Mouse (Mus musculus): Measurements from ENCODE around the gene Irf2. TPM values are rescaled to one million over a fixed set of nuclear protein-coding genes. Genes with fewer than 3 reads are reported as not detected.

The Irf2 gene
- 23.2 and 24.7 TPM in 2 replicates for polyA plus RNA-seq (2014; fragmentation: Nextera tagmentation; extraction: Ambion mirVana)

DNA sequence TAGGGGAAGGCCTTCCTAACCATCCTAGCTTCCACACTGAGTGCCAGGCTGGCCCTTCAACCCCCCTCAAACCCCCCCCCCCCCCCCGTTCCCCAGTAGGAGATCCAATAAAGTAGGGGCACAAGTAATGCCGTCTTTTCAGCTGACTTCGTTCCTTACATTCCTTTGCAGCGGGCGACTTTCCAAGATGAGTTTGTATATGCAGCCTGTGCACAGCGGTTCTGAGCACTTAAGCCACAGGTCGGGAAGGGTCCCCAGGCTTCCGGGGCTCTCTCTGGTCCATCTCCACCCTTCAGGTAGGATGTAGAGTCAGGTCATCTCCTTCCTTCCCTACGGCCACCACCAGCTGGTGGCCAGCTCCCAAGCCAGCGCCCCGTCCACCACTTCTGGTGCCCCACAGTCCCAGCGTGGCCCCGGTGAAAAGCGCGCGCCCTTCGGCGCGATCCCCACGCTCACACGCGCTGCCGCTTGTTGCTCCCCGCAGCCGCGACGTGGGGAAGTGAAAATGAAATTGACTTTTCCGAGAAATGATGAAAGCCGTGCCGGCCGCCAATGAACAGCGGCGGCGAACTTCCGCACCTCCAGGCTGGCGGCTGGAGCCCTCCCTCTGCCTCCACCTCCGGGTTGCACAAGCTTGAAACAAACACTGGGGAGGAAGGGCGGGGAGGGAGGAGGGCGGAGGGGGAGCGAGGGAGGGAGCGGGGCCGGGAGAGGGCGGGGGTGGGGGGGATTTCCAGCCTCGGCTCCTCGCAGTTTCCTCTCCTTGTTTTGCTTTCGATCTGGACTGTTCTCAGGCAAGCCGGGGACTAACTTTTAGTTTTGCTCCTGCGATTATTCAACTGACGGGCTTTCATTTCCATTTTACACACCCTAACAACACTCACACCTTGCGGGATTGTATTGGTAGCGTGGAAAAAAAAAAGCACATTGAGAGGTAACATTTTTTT, at the start of gene Irf2:
TSS of gene Irf2 (plus strand) at position 730 of the 947 bp plus-strand sequence.
- under 1% methylated on average over 46 of the region's 51 CpGs for WGBS

DNA sequence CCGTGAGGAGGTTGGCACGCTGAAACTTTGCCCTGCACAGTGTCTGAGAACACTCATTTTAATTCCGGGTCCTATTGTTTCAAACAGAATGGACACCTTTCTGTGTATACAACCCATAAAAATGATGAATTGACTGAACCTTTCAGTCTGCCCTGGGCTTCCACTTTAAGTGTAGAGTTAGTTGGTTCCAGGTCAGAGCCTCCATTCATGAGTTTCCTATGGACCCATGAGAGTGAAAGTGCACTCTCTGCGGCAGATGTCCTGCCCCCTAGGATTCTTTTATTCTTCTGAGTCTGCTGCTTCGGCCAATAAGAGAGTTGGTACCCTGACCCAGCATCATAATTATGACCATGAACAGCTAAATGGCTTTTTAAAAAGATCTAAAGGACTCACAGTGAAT, 49.4 kb upstream of the Irf2 start:
- H3K4me1 ChIP-seq (ENCODE audit: control insufficient read depth, insufficient read depth, low read length): no peaks in the 10 kb centered on the region
- H3K4me2 ChIP-seq (replicated peaks; ENCODE audit: low read depth, low read length): no peak overlapping the region
- no peak for ATAC-seq (ENCODE audit: insufficient number of reproducible peaks, insufficient read depth, low FRiP score, low read depth)
- no peaks in the 10 kb centered on the region for H3K9me3 ChIP-seq (ENCODE audit: control insufficient read depth, low read depth, low read length)
- H3K36me3 ChIP-seq (ENCODE audit: control insufficient read depth, insufficient read depth, low read length): no peaks in the 10 kb centered on the region
- H3K4me3 ChIP-seq (ENCODE audit: low read depth, low read length): no peak overlapping the region
- H3K27me3 ChIP-seq (ENCODE audit: control insufficient read depth, insufficient read depth, low read length): no peaks in the 10 kb centered on the region
- H3K27ac ChIP-seq (ENCODE audit: low read length): no peak overlapping the region; the same call in 1 of the 2 replicates
- WGBS: 71% methylated on average over 5 of the region's 5 CpGs
- no peak overlapping the region for H3K9ac ChIP-seq (replicated peaks; ENCODE audit: low read depth, low read length)

More for the DNA sequence above, at the start of gene Irf2:
- Histone ChIP-seq H3K9ac (replicated peaks; ENCODE audit: low read depth, low read length) (peak within 1 kb of the TSS; percentile 98), H3K9me3 (ENCODE audit: control insufficient read depth, low read depth, low read length) (no peaks in the 10 kb centered on the region; the same call in 1 of the 2 replicates), H3K36me3 (ENCODE audit: control insufficient read depth, insufficient read depth, low read length) (no peaks in the 10 kb centered on the region), H3K27ac (ENCODE audit: low read length) (peak within 1 kb of the TSS; percentile 90), H3K27me3 (ENCODE audit: control insufficient read depth, insufficient read depth, low read length) (no peaks in the 10 kb centered on the region), H3K4me2 (replicated peaks; ENCODE audit: low read depth, low read length) (peak within 1 kb of the TSS; percentile 87), H3K4me1 (ENCODE audit: control insufficient read depth, insufficient read depth, low read length) (peaks cover 18% of the 10 kb centered on the region), H3K4me3 (ENCODE audit: low read depth, low read length) (peak within 1 kb of the TSS; percentile 94)
- peak; percentile 85 for ATAC-seq (ENCODE audit: insufficient number of reproducible peaks, insufficient read depth, low FRiP score, low read depth)

DNA sequence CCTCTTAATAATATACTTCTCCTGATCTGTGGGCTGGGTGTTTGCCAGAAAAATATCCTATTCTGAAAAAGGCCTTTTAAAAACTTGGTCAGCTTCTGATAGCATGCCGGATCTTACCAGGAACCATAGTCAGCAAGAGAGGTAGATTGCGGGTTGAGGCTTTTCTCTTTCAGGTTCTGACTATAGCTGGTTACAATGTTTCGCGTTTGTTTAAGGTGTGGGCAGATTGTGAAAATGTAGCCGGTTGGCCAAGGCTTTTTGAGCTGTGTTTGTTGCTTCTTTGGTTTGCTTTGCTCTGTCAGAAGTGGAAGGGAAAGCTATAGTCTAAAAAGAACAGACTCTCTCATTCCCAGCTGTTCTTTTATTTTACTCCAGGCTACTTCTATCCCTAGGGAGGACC, 49.0 kb upstream of the Irf2 start:
- Histone ChIP-seq H3K27ac (ENCODE audit: low read length) (peak overlapping the region; percentile 52; the same call in 1 of the 2 replicates), H3K36me3 (ENCODE audit: control insufficient read depth, insufficient read depth, low read length) (no peaks in the 10 kb centered on the region), H3K27me3 (ENCODE audit: control insufficient read depth, insufficient read depth, low read length) (no peaks in the 10 kb centered on the region), H3K9ac (replicated peaks; ENCODE audit: low read depth, low read length) (no peak overlapping the region), H3K4me2 (replicated peaks; ENCODE audit: low read depth, low read length) (no peak overlapping the region), H3K4me3 (ENCODE audit: low read depth, low read length) (no peak overlapping the region), H3K4me1 (ENCODE audit: control insufficient read depth, insufficient read depth, low read length) (no peaks in the 10 kb centered on the region), H3K9me3 (ENCODE audit: control insufficient read depth, low read depth, low read length) (no peaks in the 10 kb centered on the region)
- WGBS: 69% methylated on average over 5 of the region's 5 CpGs
- ATAC-seq (ENCODE audit: insufficient number of reproducible peaks, insufficient read depth, low FRiP score, low read depth): no peak

DNA sequence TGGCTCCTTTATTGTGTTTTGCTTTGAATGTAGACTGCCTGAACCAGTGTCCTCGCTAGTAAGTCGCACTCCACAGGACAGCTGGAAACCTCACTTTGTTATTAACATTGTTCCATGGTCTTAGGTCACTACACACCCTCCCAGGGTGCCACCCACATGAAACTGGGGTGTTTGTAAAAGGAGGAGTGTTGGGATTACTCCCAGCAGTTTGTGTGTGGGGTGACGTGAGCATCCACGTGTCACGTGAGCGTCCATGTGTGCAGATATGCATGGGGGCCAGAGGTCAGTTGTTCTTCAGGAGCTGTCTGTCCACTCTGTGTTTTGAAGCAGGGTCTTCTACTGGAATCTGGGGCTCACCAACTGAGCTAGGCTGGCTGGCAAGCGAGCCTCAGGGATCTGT, 48.2 kb upstream of the Irf2 start:
- Histone ChIP-seq H3K36me3 (ENCODE audit: control insufficient read depth, insufficient read depth, low read length) (no peaks in the 10 kb centered on the region), H3K9ac (replicated peaks; ENCODE audit: low read depth, low read length) (no peak overlapping the region), H3K27ac (ENCODE audit: low read length) (peak overlapping the region; percentile 39; the same call in 1 of the 2 replicates), H3K9me3 (ENCODE audit: control insufficient read depth, low read depth, low read length) (no peaks in the 10 kb centered on the region), H3K4me1 (ENCODE audit: control insufficient read depth, insufficient read depth, low read length) (no peaks in the 10 kb centered on the region), H3K27me3 (ENCODE audit: control insufficient read depth, insufficient read depth, low read length) (no peaks in the 10 kb centered on the region), H3K4me2 (replicated peaks; ENCODE audit: low read depth, low read length) (no peak overlapping the region), H3K4me3 (ENCODE audit: low read depth, low read length) (no peak overlapping the region)
- WGBS: 77% methylated on average over 7 of the region's 7 CpGs
- no peak for ATAC-seq (ENCODE audit: insufficient number of reproducible peaks, insufficient read depth, low FRiP score, low read depth)

DNA sequence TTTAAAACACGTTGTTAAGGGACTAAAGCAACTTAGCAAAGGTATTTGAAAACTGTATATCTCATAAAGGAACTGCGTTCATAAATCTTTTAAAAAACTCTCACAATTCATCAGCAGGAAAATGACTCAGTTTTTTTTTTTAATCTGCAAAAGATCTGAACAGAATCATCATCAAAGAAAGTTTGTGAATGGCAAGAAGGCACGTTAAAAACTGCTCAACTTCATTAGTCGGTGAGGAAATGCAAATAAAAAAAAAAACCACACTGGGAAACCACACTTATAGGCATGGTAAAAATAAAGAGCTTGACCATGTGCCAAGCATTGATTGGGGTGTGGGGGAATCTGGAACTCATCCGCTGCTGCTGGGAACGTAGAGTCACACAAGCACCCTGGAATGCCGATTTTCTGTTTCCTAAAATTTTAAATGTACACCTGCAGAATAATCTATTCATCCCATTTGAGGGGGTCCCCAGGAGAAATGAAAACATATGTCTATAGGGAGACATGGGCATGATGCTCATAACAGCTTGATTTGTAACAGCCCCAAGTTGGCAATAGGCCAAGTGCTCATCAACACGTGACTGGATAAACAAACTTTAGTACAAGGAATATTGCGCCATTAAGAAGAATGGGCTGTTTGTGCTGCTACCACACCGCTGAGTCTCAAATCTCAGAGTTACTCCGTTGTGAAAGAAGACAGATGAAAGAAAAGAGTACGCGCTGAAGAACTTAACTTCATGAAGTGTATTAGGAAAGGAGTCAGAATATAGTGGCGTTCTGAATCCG, 43.1 kb upstream of the Irf2 start:
- H3K4me1 ChIP-seq (ENCODE audit: control insufficient read depth, insufficient read depth, low read length): no peaks in the 10 kb centered on the region
- no peak overlapping the region for H3K4me2 ChIP-seq (replicated peaks; ENCODE audit: low read depth, low read length)
- ATAC-seq (ENCODE audit: insufficient number of reproducible peaks, insufficient read depth, low FRiP score, low read depth): no peak
- H3K9ac ChIP-seq (replicated peaks; ENCODE audit: low read depth, low read length): no peak overlapping the region
- no peaks in the 10 kb centered on the region for H3K36me3 ChIP-seq (ENCODE audit: control insufficient read depth, insufficient read depth, low read length)
- H3K9me3 ChIP-seq (ENCODE audit: control insufficient read depth, low read depth, low read length): no peaks in the 10 kb centered on the region
- H3K4me3 ChIP-seq (ENCODE audit: low read depth, low read length): no peak overlapping the region
- no peaks in the 10 kb centered on the region for H3K27me3 ChIP-seq (ENCODE audit: control insufficient read depth, insufficient read depth, low read length)
- WGBS: 61% methylated on average over 15 of the region's 15 CpGs
- H3K27ac ChIP-seq (ENCODE audit: low read length): no peak overlapping the region

DNA sequence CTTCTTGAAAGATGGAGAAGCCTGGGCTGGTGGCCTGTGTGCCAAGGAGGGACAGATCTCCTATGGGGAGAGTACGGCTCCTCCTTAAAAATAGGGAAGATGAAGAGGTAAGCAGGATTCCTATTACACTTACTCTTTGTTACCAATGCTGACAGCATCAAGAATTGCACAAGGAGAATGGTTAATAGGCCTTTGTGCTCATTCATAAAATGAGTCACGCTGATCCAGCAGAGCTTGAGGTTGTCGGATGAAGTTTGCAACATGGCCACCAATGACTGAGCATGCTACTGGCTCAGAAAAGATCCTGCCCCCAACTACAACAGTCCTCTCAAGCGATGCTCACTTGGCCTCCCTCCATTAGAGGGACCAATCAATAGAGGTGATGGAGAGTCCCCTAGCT, 42.0 kb upstream of the Irf2 start:
- no peak for ATAC-seq (ENCODE audit: insufficient number of reproducible peaks, insufficient read depth, low FRiP score, low read depth)
- no peak overlapping the region for H3K27ac ChIP-seq (ENCODE audit: low read length)

DNA sequence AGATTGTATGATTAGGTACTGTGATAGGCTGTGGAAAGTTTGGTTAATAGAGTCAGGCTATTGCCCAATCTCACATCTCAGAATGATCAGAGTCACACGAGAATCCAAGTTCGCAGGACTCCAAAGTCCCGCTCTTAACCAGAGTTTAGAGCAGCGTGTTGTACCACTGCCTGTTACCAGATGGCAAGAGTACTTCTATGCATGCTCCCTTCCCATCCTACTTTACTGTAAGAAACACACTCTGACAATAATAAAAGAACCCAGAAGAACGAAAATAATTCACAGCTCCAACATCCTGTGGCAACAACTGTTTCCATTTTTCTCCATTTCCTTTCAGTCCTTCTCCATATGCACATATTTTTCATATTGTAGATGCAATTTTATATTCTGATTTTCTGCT, 41.4 kb upstream of the Irf2 start:
- Histone ChIP-seq H3K27ac (ENCODE audit: low read length) (no peak overlapping the region), H3K4me1 (ENCODE audit: control insufficient read depth, insufficient read depth, low read length) (no peaks in the 10 kb centered on the region), H3K9ac (replicated peaks; ENCODE audit: low read depth, low read length) (no peak overlapping the region), H3K27me3 (ENCODE audit: control insufficient read depth, insufficient read depth, low read length) (no peaks in the 10 kb centered on the region), H3K36me3 (ENCODE audit: control insufficient read depth, insufficient read depth, low read length) (no peaks in the 10 kb centered on the region), H3K9me3 (ENCODE audit: control insufficient read depth, low read depth, low read length) (no peaks in the 10 kb centered on the region), H3K4me2 (replicated peaks; ENCODE audit: low read depth, low read length) (no peak overlapping the region), H3K4me3 (ENCODE audit: low read depth, low read length) (no peak overlapping the region)
- no peak for ATAC-seq (ENCODE audit: insufficient number of reproducible peaks, insufficient read depth, low FRiP score, low read depth)
- 93% methylated on average over 5 of the region's 5 CpGs for WGBS

More for the DNA sequence above, 42.0 kb upstream of the Irf2 start:
- Histone ChIP-seq H3K9ac (replicated peaks; ENCODE audit: low read depth, low read length) (no peak overlapping the region), H3K4me3 (ENCODE audit: low read depth, low read length) (no peak overlapping the region), H3K9me3 (ENCODE audit: control insufficient read depth, low read depth, low read length) (no peaks in the 10 kb centered on the region), H3K27me3 (ENCODE audit: control insufficient read depth, insufficient read depth, low read length) (no peaks in the 10 kb centered on the region), H3K36me3 (ENCODE audit: control insufficient read depth, insufficient read depth, low read length) (no peaks in the 10 kb centered on the region), H3K4me1 (ENCODE audit: control insufficient read depth, insufficient read depth, low read length) (no peaks in the 10 kb centered on the region), H3K4me2 (replicated peaks; ENCODE audit: low read depth, low read length) (no peak overlapping the region)
- 91% methylated on average over 4 of the region's 4 CpGs for WGBS

DNA sequence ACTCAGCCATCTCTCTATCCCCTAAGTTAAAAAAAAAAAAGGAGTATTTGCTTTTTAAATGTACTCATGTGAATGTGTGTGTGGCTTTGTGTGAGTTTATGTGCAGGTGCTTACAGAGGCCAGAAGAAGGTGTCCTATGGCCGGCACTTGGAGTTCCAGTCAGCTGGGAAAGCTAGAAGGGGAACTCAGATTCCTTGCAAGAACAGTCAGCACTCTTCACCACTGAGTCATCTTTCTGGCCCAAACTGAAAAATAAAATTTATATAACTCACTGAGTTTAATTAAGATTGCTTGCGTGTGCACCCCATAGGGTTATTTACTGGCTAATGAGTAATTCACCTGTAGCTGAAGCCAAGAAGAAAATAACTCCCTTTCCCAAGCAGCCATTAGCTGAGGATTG, 34.4 kb upstream of the Irf2 start:
- Histone ChIP-seq H3K4me2 (replicated peaks; ENCODE audit: low read depth, low read length) (no peak overlapping the region), H3K9ac (replicated peaks; ENCODE audit: low read depth, low read length) (no peak overlapping the region), H3K4me1 (ENCODE audit: control insufficient read depth, insufficient read depth, low read length) (no peaks in the 10 kb centered on the region), H3K27me3 (ENCODE audit: control insufficient read depth, insufficient read depth, low read length) (no peaks in the 10 kb centered on the region), H3K9me3 (ENCODE audit: control insufficient read depth, low read depth, low read length) (no peaks in the 10 kb centered on the region), H3K4me3 (ENCODE audit: low read depth, low read length) (no peak overlapping the region), H3K36me3 (ENCODE audit: control insufficient read depth, insufficient read depth, low read length) (no peaks in the 10 kb centered on the region), H3K27ac (ENCODE audit: low read length) (no peak overlapping the region)
- WGBS: 89% methylated on average over 2 of the region's 2 CpGs
- ATAC-seq (ENCODE audit: insufficient number of reproducible peaks, insufficient read depth, low FRiP score, low read depth): no peak

All from stomach, embryonic 14.5 days (tissue).